Comparison of ENCODE assay signal across 22 mouse cellular contexts in the genomic region with DNA sequence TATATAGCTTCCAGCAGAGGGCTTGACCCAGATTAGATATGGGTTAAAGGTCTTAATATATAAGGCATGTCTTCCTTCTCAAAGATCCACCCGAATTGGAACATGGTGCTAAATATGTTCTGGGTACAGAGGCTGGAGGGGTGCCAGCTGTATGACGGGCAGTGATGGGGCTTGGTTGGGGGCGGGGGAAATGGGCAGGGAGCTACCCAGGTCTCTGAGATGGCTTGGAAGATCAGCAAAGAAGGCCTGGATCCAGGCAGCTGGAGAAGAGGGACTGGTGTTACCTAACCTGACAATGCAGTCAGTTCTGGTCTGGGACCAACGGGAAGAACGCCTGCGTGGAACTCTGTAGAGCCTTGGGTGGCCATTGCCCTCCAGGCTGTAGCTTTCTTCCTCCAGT.
"Had no signal": no experiment of that assay in that cellular context is flagged by ENCODE, and none has a peak within 500 bp of the region (broad histone marks: within the 10 kb centered on the region; RNA-seq: fewer than 3 reads in every experiment).

No protein-coding gene starts in this region.

- H3K9me3 ChIP-seq: limb, embryonic 10.5 days; limb, embryonic 13.5 days; liver, embryonic 12.5 days; liver, embryonic 15.5 days; lung, embryonic 15.5 days; midbrain, embryonic 10.5 days; midbrain, embryonic 13.5 days; neural tube, embryonic 13.5 days; stomach, embryonic 15.5 days had no signal

- H3K4me2 ChIP-seq: limb, embryonic 13.5 days; liver, embryonic 12.5 days; liver, embryonic 15.5 days; lung, embryonic 15.5 days; midbrain, embryonic 13.5 days; neural tube, embryonic 13.5 days; stomach, embryonic 15.5 days had no signal

- H3K4me1 ChIP-seq: limb, embryonic 10.5 days; limb, embryonic 13.5 days; liver, embryonic 12.5 days; liver, embryonic 15.5 days; lung, embryonic 15.5 days; megakaryocyte, embryonic 14.5 days; midbrain, embryonic 10.5 days; midbrain, embryonic 13.5 days; stomach, embryonic 15.5 days had no signal

- H3K36me3 ChIP-seq: limb, embryonic 10.5 days; limb, embryonic 13.5 days; liver, embryonic 12.5 days; liver, embryonic 15.5 days; lung, embryonic 15.5 days; midbrain, embryonic 10.5 days; midbrain, embryonic 13.5 days; neural tube, embryonic 13.5 days; stomach, embryonic 15.5 days had no signal

- H3K27me3 ChIP-seq: limb, embryonic 13.5 days; liver, embryonic 15.5 days; lung, embryonic 15.5 days; midbrain, embryonic 13.5 days; neural tube, embryonic 13.5 days; stomach, embryonic 15.5 days had no signal

- H3K27ac ChIP-seq: layer of hippocampus, adult 2 months; limb, embryonic 10.5 days; limb, embryonic 13.5 days; liver, embryonic 12.5 days; liver, embryonic 15.5 days; lung, embryonic 15.5 days; midbrain, embryonic 10.5 days; midbrain, embryonic 13.5 days; neural tube, embryonic 13.5 days; stomach, embryonic 15.5 days had no signal

- H3K4me3 ChIP-seq: layer of hippocampus, adult 2 months; limb, embryonic 10.5 days; limb, embryonic 13.5 days; liver, embryonic 12.5 days; liver, embryonic 15.5 days; lung, embryonic 15.5 days; megakaryocyte, embryonic 14.5 days; midbrain, embryonic 10.5 days; midbrain, embryonic 13.5 days; myocyte; neural tube, embryonic 13.5 days; stomach, embryonic 15.5 days had no signal

- DNase-seq: layer of hippocampus, adult 9-11 months; liver; lung, adult 18-20 months; lung, postnatal 10 days; lung, postnatal 36 days; retina, postnatal 1 day; right cerebral cortex, postnatal 25 days; thymus, adult 18-20 months; thymus, postnatal 36 days had no signal

- ATAC-seq: liver, embryonic 12.5 days; midbrain, embryonic 13.5 days; midbrain, embryonic 16.5 days had no signal

- H3K9ac ChIP-seq: limb, embryonic 13.5 days; liver, embryonic 12.5 days; liver, embryonic 15.5 days; lung, embryonic 15.5 days; midbrain, embryonic 13.5 days; neural tube, embryonic 13.5 days; stomach, embryonic 15.5 days had no signal
